Mouse (Mus musculus): ENCODE data around the gene Zw10. TPM values are rescaled to one million over a fixed set of nuclear protein-coding genes. Genes with fewer than 3 reads are reported as not detected.

The Zw10 gene
- polyA plus RNA-seq, 2 experiments, result 18.1 to 22.7 TPM

GRCm38 (mm10) chr9:49125706-49126105 lies 70.3 kb downstream of the Zw10 start:
- no peak overlapping the region for H3K4me3 ChIP-seq (ENCODE audit: insufficient read depth in 1 of 2, low read depth in 2 of 2, low read length in 2 of 2)
- no peaks in the 10 kb centered on the region for H3K9me3 ChIP-seq (ENCODE audit: control insufficient read depth, low read length)
- H3K27ac ChIP-seq, result no peak overlapping the region
- H3K4me2 ChIP-seq (ENCODE audit: low read depth), result no peak overlapping the region
- WGBS (ENCODE audit: insufficient replicate concordance), result 50% methylated on average over 7 of the region's 7 CpGs
- H3K9ac ChIP-seq (replicated peaks), result no peak overlapping the region
- ATAC-seq (ENCODE audit: insufficient read depth) (no peak), DNase-seq (ENCODE audit: low read depth in 3 of 3, low spot score in 3 of 3) (no peak)
- H3K4me1 ChIP-seq (replicated peaks; ENCODE audit: control insufficient read depth in 2 of 2, insufficient read depth in 2 of 2, low read length in 1 of 2), result no peaks in the 10 kb centered on the region
- H3K36me3 ChIP-seq (replicated peaks; ENCODE audit: control insufficient read depth, insufficient read depth, low read depth), result no peaks in the 10 kb centered on the region
- no peaks in the 10 kb centered on the region for H3K27me3 ChIP-seq (ENCODE audit: control insufficient read depth, insufficient read depth, low read length)
- TF ChIP-seq EP300 (IDR thresholded peaks at IDR 0.05; ENCODE audit: low read depth), result no peak
- TF ChIP-seq CTCF (IDR thresholded peaks at IDR 0.05; ENCODE audit: low read depth), result no peak

Other genes with a start within 250 kb of the Zw10 start
- gene Zbtb16, start 219.4 kb upstream of the Zw10 start, polyA plus RNA-seq (2012; rRNA removed), result 0.24 and 0.26 TPM in 2 replicates
- gene Zbtb16, start 219.4 kb upstream of the Zw10 start, polyA plus RNA-seq (2014; fragmentation: Nextera tagmentation; extraction: Ambion mirVana), result 0.24 and 0.30 TPM in 2 replicates
- gene Htr3a, start 144.5 kb upstream of the Zw10 start, polyA plus RNA-seq (2012; rRNA removed), result not detected in 2 replicates
- not detected in 2 replicates for gene Htr3a, start 144.5 kb upstream of the Zw10 start, polyA plus RNA-seq (2014; fragmentation: Nextera tagmentation; extraction: Ambion mirVana)
- gene Htr3b, start 90.6 kb upstream of the Zw10 start, polyA plus RNA-seq (2012; rRNA removed), result 0.01 TPM in 1 of 2 replicates, not detected in the other
- gene Htr3b, start 90.6 kb upstream of the Zw10 start, polyA plus RNA-seq (2014; fragmentation: Nextera tagmentation; extraction: Ambion mirVana), result not detected in 2 replicates
- gene Usp28, start 70.2 kb upstream of the Zw10 start, polyA plus RNA-seq (2012; rRNA removed), result 2.4 and 3.0 TPM in 2 replicates
- gene Usp28, start 70.2 kb upstream of the Zw10 start, polyA plus RNA-seq (2014; fragmentation: Nextera tagmentation; extraction: Ambion mirVana), result 4.1 and 4.5 TPM in 2 replicates
- gene Tmprss5, start 25.6 kb downstream of the Zw10 start, polyA plus RNA-seq (2012; rRNA removed), result 0.02 TPM in 1 of 2 replicates, not detected in the other
- gene Tmprss5, start 25.6 kb downstream of the Zw10 start, polyA plus RNA-seq (2014; fragmentation: Nextera tagmentation; extraction: Ambion mirVana), result not detected in 2 replicates
- not detected in 2 replicates for gene Gm4894, start 194.9 kb downstream of the Zw10 start, polyA plus RNA-seq (2012; rRNA removed)
- not detected in 2 replicates for gene Gm4894, start 194.9 kb downstream of the Zw10 start, polyA plus RNA-seq (2014; fragmentation: Nextera tagmentation; extraction: Ambion mirVana)

Data from liver, embryonic 14.5 days (tissue).